Mouse (Mus musculus) macrophage (primary cell): ENCODE data around the gene Chst10. TPM values are rescaled to one million over a fixed set of nuclear protein-coding genes. Genes with fewer than 3 reads are reported as not detected.

Experiments used
- H3K27ac ChIP-seq: fragments of 350-480 bp; formaldehyde crosslinking; 2 replicates; pipeline ENCODE4 v1.9.0; 2021
- H3K36me3 ChIP-seq: fragments of 350-480 bp; formaldehyde crosslinking; 2 replicates; pipeline ENCODE4 v1.9.0; 2021; ENCODE audit errors: inconsistent target
- H3K4me3 ChIP-seq: fragments of 350-480 bp; formaldehyde crosslinking; 2 replicates; pipeline ENCODE4 v1.9.0; 2021; ENCODE audit errors: inconsistent target
- H3K79me2 ChIP-seq: fragments of 350-480 bp; formaldehyde crosslinking; 2 replicates; pipeline ENCODE4 v1.9.0; 2021; ENCODE audit errors: inconsistent target
- WGBS: methylation state at CpG from one replicate; pipeline ENCODE4 v1.1.7; 2026; ENCODE audit warnings: inconsistent platforms; ENCODE audit not compliant: missing documents; 5-methylcytosine and 5-hydroxymethylcytosine counted together
- polyA plus RNA-seq: library from polyadenylated mRNA; stranded (reverse); fragments of 250-400 nt; gene quantifications from 3 replicates; pipeline ENCODE4 v1.2.4, GENCODE M21; 2018; ENCODE audit warnings: inconsistent platforms

Chst10 gene
- polyA plus RNA-seq, 1 experiment from 2014 or later = 0.63 TPM

- Histone ChIP-seq H3K79me2 (no peaks in the 10 kb centered on the region), H3K27ac (no peak overlapping the region), H3K4me3 (no peak overlapping the region), H3K36me3 (no peaks in the 10 kb centered on the region)
- 11% methylated on average over 2 of the region's 2 CpGs for WGBS
These were observed 12.0 kb downstream of the Chst10 start for GRCm38 (mm10) chr1:38885956-38886355.

DNA sequence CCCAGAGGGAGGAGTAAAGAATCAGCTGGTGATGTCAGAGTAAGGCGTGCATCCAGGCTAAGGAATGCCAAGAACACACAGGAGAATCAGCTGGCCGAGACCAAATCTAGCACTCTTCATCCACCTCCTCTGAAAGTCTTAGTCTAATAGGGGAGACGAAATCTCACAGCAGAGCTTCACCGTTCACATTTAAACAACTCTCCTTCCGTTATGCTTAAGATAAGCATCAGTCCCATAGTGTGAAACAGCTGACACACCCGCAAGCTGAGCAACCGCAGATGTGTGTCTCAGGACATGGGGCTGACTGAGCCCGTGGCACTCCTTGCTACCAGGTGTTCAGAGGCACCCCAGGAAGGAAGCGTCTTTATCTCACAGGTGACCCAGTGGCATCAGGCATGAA is 14.2 kb downstream of the Chst10 start:
- Histone ChIP-seq H3K79me2 (no peaks in the 10 kb centered on the region), H3K27ac (no peak overlapping the region), H3K36me3 (no peaks in the 10 kb centered on the region), H3K4me3 (no peak overlapping the region)
- 96% methylated on average over 9 of the region's 9 CpGs for WGBS

DNA sequence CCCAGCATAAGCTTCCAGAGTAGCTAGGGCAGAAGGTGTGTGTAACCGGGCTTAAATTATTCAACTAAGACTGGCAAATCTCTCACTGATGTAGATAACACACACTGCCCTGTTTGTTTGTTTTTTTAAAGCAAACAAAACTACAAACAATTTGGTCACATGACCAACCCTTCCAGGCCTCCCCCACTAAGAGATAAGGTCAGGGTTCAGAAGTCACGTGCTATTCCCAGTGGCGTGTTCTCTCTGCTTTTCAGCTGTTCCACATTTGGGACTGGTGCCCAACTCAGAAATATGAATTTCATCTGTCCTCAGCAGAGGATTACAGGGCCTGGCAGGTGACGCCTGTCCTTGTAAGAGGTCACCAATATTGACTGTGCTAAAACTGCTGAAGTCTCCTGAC is 15.2 kb downstream of the Chst10 start:
- Histone ChIP-seq H3K79me2 (no peaks in the 10 kb centered on the region), H3K27ac (no peak overlapping the region), H3K36me3 (no peaks in the 10 kb centered on the region), H3K4me3 (no peak overlapping the region)
- WGBS = 98% methylated on average over 4 of the region's 4 CpGs

DNA sequence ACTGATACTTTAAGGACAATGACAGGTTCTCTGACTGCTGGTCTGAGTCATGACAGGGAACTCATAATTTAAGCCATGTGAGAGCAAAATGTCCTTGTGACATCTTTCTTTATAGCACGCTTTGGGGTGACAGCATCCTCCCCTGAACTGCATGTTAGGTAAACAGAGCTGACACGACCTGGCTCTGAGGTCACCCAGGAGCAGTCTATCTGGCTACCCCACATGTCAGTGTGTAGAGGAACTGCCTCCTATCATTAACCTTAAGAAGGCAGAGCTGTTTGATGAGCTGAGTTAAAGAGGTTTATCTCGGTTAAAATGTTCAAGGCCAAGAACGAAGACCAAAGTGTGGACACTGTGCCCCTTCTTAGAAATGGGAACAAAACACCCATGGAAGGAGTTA is 16.6 kb downstream of the Chst10 start:
- Histone ChIP-seq H3K36me3 (no peaks in the 10 kb centered on the region), H3K4me3 (no peak overlapping the region)

DNA sequence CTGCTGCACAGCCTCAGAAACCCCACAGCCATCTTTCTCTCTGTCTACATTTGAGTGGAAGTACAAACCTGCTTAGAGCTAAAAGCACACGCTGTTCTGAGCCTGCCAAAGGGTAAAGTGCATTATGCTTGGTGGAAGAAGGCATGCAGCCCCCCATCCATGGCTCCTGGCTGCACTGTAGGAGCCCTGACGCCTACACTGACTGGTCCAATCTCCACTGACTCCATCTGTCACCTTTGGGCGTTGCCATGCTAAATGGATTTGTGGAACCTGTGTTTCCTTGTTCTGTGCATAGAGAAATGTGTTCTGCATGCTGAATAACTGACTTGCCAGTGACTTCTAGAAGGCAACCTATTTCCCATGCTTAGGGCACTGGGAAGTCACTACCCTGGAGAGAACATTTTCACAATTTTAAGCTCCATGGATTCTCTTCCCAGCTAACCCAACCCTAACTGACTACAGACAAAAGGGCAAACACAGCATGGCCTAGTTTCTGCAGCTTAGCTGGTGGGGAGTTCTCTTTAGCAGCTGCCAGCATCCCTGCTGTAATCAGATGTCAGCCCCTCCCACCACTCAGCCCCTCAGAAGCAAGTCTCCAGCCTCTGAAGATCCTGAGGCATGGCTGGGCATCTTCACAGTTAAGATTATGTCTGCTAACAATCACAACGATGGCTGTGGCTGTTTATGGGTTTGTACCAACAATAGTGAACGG is 21.1 kb downstream of the Chst10 start:
- 87% methylated on average over 5 of the region's 5 CpGs for WGBS
- no peaks in the 10 kb centered on the region for H3K79me2 ChIP-seq

More for the DNA sequence above, 16.6 kb downstream of the Chst10 start:
- 88% methylated on average over 4 of the region's 4 CpGs for WGBS
- Histone ChIP-seq H3K27ac (no peak overlapping the region), H3K79me2 (no peaks in the 10 kb centered on the region)

GRCm38 (mm10) chr1:38873911-38874310 is 24.1 kb downstream of the Chst10 start:
- WGBS = 96% methylated on average over 5 of the region's 5 CpGs
- H3K4me3 ChIP-seq = no peak overlapping the region

More for the DNA sequence above, 21.1 kb downstream of the Chst10 start:
- no peak overlapping the region for H3K4me3 ChIP-seq
- H3K36me3 ChIP-seq = no peaks in the 10 kb centered on the region
- no peak overlapping the region for H3K27ac ChIP-seq

GRCm38 (mm10) chr1:38871834-38872233 is 26.1 kb downstream of the Chst10 start:
- WGBS = 97% methylated on average over 6 of the region's 6 CpGs
- H3K27ac ChIP-seq = no peak overlapping the region
- H3K79me2 ChIP-seq = no peaks in the 10 kb centered on the region
- no peak overlapping the region for H3K4me3 ChIP-seq
- no peaks in the 10 kb centered on the region for H3K36me3 ChIP-seq

More at GRCm38 (mm10) chr1:38873911-38874310, 24.1 kb downstream of the Chst10 start:
- Histone ChIP-seq H3K79me2 (no peaks in the 10 kb centered on the region), H3K27ac (no peak overlapping the region), H3K36me3 (no peaks in the 10 kb centered on the region)

GRCm38 (mm10) chr1:38869398-38870195 is 28.4 kb downstream of the Chst10 start:
- Histone ChIP-seq H3K4me3 (no peak overlapping the region), H3K36me3 (no peaks in the 10 kb centered on the region), H3K79me2 (no peaks in the 10 kb centered on the region), H3K27ac (no peak overlapping the region)
- 89% methylated on average over 11 of the region's 13 CpGs for WGBS

DNA sequence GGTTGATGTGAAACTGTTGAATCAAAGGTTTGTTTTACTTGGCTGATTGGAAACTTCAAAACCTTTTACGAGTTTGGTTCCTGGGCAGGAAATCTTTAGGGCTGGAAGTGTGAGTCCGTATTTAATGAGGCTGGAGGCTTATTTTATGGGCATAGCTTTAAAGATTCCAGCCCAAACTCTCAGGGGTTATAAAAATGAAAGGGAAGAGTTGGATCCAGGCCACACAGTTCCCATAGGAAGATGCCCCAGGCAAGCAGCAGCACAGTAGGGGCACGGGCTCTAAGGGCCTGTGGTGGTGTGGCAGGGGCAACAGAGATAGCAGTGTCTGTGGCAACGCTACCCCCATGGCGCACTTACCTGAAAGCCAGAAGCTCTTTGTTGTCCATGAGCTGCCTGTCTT is 31.7 kb downstream of the Chst10 start:
- H3K4me3 ChIP-seq = no peak overlapping the region
- no peaks in the 10 kb centered on the region for H3K36me3 ChIP-seq
- H3K79me2 ChIP-seq = no peaks in the 10 kb centered on the region
- 91% methylated on average over 5 of the region's 5 CpGs for WGBS
- no peak overlapping the region for H3K27ac ChIP-seq

DNA sequence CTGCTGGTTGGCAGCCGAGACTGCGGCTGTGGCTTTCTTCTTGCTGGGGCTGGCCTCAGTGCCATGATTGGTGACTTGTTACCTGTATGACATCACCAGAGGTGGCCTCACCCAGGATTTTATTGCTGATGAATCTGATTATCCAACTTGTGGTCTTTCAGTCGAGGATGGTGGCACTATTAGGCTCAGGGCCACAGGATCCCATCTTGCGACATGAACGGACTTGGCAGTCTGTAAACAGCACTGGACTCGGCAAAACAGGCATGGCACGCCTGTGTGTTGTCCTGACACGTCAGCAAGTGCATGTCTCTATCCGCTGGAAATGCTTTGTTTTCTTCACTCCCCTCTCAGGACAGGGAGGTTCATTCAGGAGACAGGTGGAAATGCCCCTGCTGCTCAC is 33.6 kb downstream of the Chst10 start:
- H3K4me3 ChIP-seq = no peak overlapping the region
- WGBS = 87% methylated on average over 9 of the region's 9 CpGs
- no peak overlapping the region for H3K27ac ChIP-seq

DNA sequence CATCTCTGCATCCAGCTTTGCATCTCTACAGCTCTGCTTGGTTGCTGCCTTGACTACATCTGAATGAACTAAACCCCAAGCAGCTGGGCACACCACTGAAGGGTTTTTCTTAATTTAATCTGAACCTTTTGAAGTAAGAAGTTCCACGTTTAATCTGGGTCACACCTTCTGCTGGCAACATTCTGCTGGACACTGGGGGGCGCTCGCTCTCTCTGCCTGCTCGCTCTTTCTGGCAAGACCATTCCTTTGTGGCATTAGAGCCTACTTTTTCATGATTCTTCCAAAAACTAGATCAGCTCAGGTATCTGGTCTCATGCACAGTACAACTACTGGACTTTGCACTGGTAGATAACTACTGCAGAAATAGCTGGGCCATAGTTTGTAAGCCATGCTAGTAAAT is 35.7 kb downstream of the Chst10 start:
- Histone ChIP-seq H3K79me2 (no peaks in the 10 kb centered on the region), H3K4me3 (no peak overlapping the region), H3K27ac (no peak overlapping the region), H3K36me3 (no peaks in the 10 kb centered on the region)
- 56% methylated on average over 4 of the region's 4 CpGs for WGBS

More for the DNA sequence above, 33.6 kb downstream of the Chst10 start:
- Histone ChIP-seq H3K79me2 (no peaks in the 10 kb centered on the region), H3K36me3 (no peaks in the 10 kb centered on the region)

- Histone ChIP-seq H3K79me2 (no peaks in the 10 kb centered on the region), H3K4me3 (no peak overlapping the region), H3K27ac (no peak overlapping the region), H3K36me3 (no peaks in the 10 kb centered on the region)
- 86% methylated on average over 9 of the region's 9 CpGs for WGBS
These were observed 37.0 kb downstream of the Chst10 start for GRCm38 (mm10) chr1:38860867-38861524.

GRCm38 (mm10) chr1:38860207-38860606 is 37.8 kb downstream of the Chst10 start:
- H3K27ac ChIP-seq = no peak overlapping the region
- 69% methylated on average over 5 of the region's 5 CpGs for WGBS
- no peak overlapping the region for H3K4me3 ChIP-seq
- no peaks in the 10 kb centered on the region for H3K79me2 ChIP-seq
- no peaks in the 10 kb centered on the region for H3K36me3 ChIP-seq

GRCm38 (mm10) chr1:38856196-38856595 is 41.8 kb downstream of the Chst10 start:
- WGBS = 21% methylated on average over 3 of the region's 3 CpGs
- Histone ChIP-seq H3K79me2 (no peaks in the 10 kb centered on the region), H3K27ac (no peak overlapping the region), H3K4me3 (no peak overlapping the region), H3K36me3 (no peaks in the 10 kb centered on the region)

DNA sequence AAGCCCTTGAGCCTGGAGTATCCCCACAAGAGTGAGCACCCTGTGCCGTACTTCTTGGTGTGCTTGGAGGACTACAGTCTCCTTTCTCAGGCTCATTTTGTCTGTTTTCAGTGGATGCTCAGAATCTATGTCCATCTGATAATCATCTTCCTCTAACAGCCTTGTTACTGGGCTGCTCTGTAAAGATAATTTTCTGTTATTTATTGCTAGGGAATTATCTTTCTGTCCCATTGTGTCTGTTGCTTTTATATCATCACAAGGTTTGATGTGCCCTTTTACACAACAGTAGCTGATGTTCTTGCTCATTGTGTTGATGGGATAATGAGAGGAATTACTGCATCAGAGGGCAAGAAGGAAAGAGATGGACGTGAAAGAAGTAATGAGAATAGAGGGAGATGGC is 45.7 kb downstream of the Chst10 start:
- no peaks in the 10 kb centered on the region for H3K36me3 ChIP-seq

More for the DNA sequence above, 45.7 kb downstream of the Chst10 start:
- Histone ChIP-seq H3K79me2 (no peaks in the 10 kb centered on the region), H3K27ac (no peak overlapping the region), H3K4me3 (no peak overlapping the region)
- WGBS = 60% methylated on average over 1 of the region's 2 CpGs
